Mouse (Mus musculus): Measurements from ENCODE around the gene Nell2. TPM values are rescaled to one million over a fixed set of nuclear protein-coding genes. Genes with fewer than 3 reads are reported as not detected.
"Not testable (repeated sequence)": the region's sequence is repeated elsewhere in the genome, so short reads cannot be mapped to it uniquely, and the experiment has no call there.

Gene Nell2
- polyA plus RNA-seq, 1 experiment, result 319 TPM

- H3K4me1 ChIP-seq (ENCODE audit: control insufficient read depth, insufficient read depth, low read length), result peaks cover 3% of the 10 kb centered on the region; the same call in 1 of the 2 replicates
Observed at GRCm38 (mm10) chr15:95276556-95276955, 251.8 kb downstream of the Nell2 start.

GRCm38 (mm10) chr15:95275553-95275952 is 252.8 kb downstream of the Nell2 start:
- Histone ChIP-seq H3K4me3 (ENCODE audit: insufficient read depth, low read length) (no peak overlapping the region), H3K4me1 (ENCODE audit: control insufficient read depth, insufficient read depth, low read length) (no peaks in the 10 kb centered on the region; the same call in 1 of the 2 replicates), H3K27ac (ENCODE audit: insufficient read depth, low read length) (no peak overlapping the region)
- TF ChIP-seq CTCF (IDR thresholded peaks at IDR 0.05; ENCODE audit: extremely low read depth, insufficient read depth, low read length), result no peak
- TF ChIP-seq POLR2A (IDR thresholded peaks at IDR 0.05; ENCODE audit: extremely low read depth, insufficient read depth, low read length), result no peak

More at GRCm38 (mm10) chr15:95276556-95276955, 251.8 kb downstream of the Nell2 start:
- H3K4me3 ChIP-seq (ENCODE audit: insufficient read depth, low read length), result no peak overlapping the region
- H3K27ac ChIP-seq (ENCODE audit: insufficient read depth, low read length), result no peak overlapping the region
- TF ChIP-seq POLR2A (IDR thresholded peaks at IDR 0.05; ENCODE audit: extremely low read depth, insufficient read depth, low read length), result no peak
- no peak for TF ChIP-seq CTCF (IDR thresholded peaks at IDR 0.05; ENCODE audit: extremely low read depth, insufficient read depth, low read length)

GRCm38 (mm10) chr15:95273236-95273635 is 255.1 kb downstream of the Nell2 start:
- Histone ChIP-seq H3K4me1 (ENCODE audit: control insufficient read depth, insufficient read depth, low read length) (no peaks in the 10 kb centered on the region), H3K27ac (ENCODE audit: insufficient read depth, low read length) (no peak overlapping the region), H3K4me3 (ENCODE audit: insufficient read depth, low read length) (no peak overlapping the region)
- no peak for TF ChIP-seq CTCF (IDR thresholded peaks at IDR 0.05; ENCODE audit: extremely low read depth, insufficient read depth, low read length)
- TF ChIP-seq POLR2A (IDR thresholded peaks at IDR 0.05; ENCODE audit: extremely low read depth, insufficient read depth, low read length), result no peak

GRCm38 (mm10) chr15:95272167-95272566 is 256.2 kb downstream of the Nell2 start:
- H3K4me3 ChIP-seq (ENCODE audit: insufficient read depth, low read length), result no peak overlapping the region
- H3K27ac ChIP-seq (ENCODE audit: insufficient read depth, low read length), result no peak overlapping the region
- no peaks in the 10 kb centered on the region for H3K4me1 ChIP-seq (ENCODE audit: control insufficient read depth, insufficient read depth, low read length)
- TF ChIP-seq POLR2A (IDR thresholded peaks at IDR 0.05; ENCODE audit: extremely low read depth, insufficient read depth, low read length) (no peak), CTCF (IDR thresholded peaks at IDR 0.05; ENCODE audit: extremely low read depth, insufficient read depth, low read length) (peak; percentile 44)

GRCm38 (mm10) chr15:95259671-95260450 is 268.5 kb downstream of the Nell2 start:
- Histone ChIP-seq H3K4me3 (ENCODE audit: insufficient read depth, low read length) (no peak overlapping the region), H3K27ac (ENCODE audit: insufficient read depth, low read length) (no peak overlapping the region), H3K4me1 (ENCODE audit: control insufficient read depth, insufficient read depth, low read length) (no peaks in the 10 kb centered on the region)
- TF ChIP-seq POLR2A (IDR thresholded peaks at IDR 0.05; ENCODE audit: extremely low read depth, insufficient read depth, low read length) (no peak), CTCF (IDR thresholded peaks at IDR 0.05; ENCODE audit: extremely low read depth, insufficient read depth, low read length) (no peak)

GRCm38 (mm10) chr15:95257131-95257530 is 271.2 kb downstream of the Nell2 start:
- Histone ChIP-seq H3K4me1 (ENCODE audit: control insufficient read depth, insufficient read depth, low read length) (no peaks in the 10 kb centered on the region), H3K27ac (ENCODE audit: insufficient read depth, low read length) (no peak overlapping the region), H3K4me3 (ENCODE audit: insufficient read depth, low read length) (no peak overlapping the region)
- no peak for TF ChIP-seq POLR2A (IDR thresholded peaks at IDR 0.05; ENCODE audit: extremely low read depth, insufficient read depth, low read length)
- TF ChIP-seq CTCF (IDR thresholded peaks at IDR 0.05; ENCODE audit: extremely low read depth, insufficient read depth, low read length), result no peak

GRCm38 (mm10) chr15:95245516-95245915 is 282.8 kb downstream of the Nell2 start:
- Histone ChIP-seq H3K4me3 (ENCODE audit: insufficient read depth, low read length) (no peak overlapping the region), H3K4me1 (ENCODE audit: control insufficient read depth, insufficient read depth, low read length) (0 out of 2 replicates have a peak, but pooled peaks cover 4% of the 10 kb centered on the region), H3K27ac (ENCODE audit: insufficient read depth, low read length) (no peak overlapping the region)
- TF ChIP-seq POLR2A (IDR thresholded peaks at IDR 0.05; ENCODE audit: extremely low read depth, insufficient read depth, low read length) (no peak), CTCF (IDR thresholded peaks at IDR 0.05; ENCODE audit: extremely low read depth, insufficient read depth, low read length) (no peak)

- H3K4me1 ChIP-seq (ENCODE audit: control insufficient read depth, insufficient read depth, low read length), result no peaks in the 10 kb centered on the region
- H3K27ac ChIP-seq (ENCODE audit: insufficient read depth, low read length), result no peak overlapping the region
- no peak overlapping the region for H3K4me3 ChIP-seq (ENCODE audit: insufficient read depth, low read length)
- TF ChIP-seq POLR2A (IDR thresholded peaks at IDR 0.05; ENCODE audit: extremely low read depth, insufficient read depth, low read length) (no peak), CTCF (IDR thresholded peaks at IDR 0.05; ENCODE audit: extremely low read depth, insufficient read depth, low read length) (no peak)
Observed at GRCm38 (mm10) chr15:95243876-95244275, 284.5 kb downstream of the Nell2 start.

- no peak overlapping the region for H3K4me3 ChIP-seq (ENCODE audit: insufficient read depth, low read length)
- H3K27ac ChIP-seq (ENCODE audit: insufficient read depth, low read length), result no peak overlapping the region
- TF ChIP-seq CTCF (IDR thresholded peaks at IDR 0.05; ENCODE audit: extremely low read depth, insufficient read depth, low read length), result no peak
- no peak for TF ChIP-seq POLR2A (IDR thresholded peaks at IDR 0.05; ENCODE audit: extremely low read depth, insufficient read depth, low read length)
- 0 out of 2 replicates have a peak, but pooled peaks cover 2% of the 10 kb centered on the region for H3K4me1 ChIP-seq (ENCODE audit: control insufficient read depth, insufficient read depth, low read length)
Observed at GRCm38 (mm10) chr15:95241161-95241560, 287.2 kb downstream of the Nell2 start.

- not testable (repeated sequence) for H3K27ac ChIP-seq (ENCODE audit: insufficient read depth, low read length); H3K4me1 ChIP-seq (ENCODE audit: control insufficient read depth, insufficient read depth, low read length); H3K4me3 ChIP-seq (ENCODE audit: insufficient read depth, low read length)
Observed at GRCm38 (mm10) chr15:95237021-95237420, 291.3 kb downstream of the Nell2 start.

All from cortical plate, adult 2 months (tissue).